Mouse (Mus musculus) cerebral cortex, adult 2 months (tissue): ENCODE results near the gene Prkca.

Experiments used
- WGBS: fragments of 180-500 bp; shearing (Covaris S2); methylation state at CpG from one replicate; pipeline ENCODE4 v1.1.7; 2018; 5-methylcytosine and 5-hydroxymethylcytosine counted together

Gene Prkca

DNA sequence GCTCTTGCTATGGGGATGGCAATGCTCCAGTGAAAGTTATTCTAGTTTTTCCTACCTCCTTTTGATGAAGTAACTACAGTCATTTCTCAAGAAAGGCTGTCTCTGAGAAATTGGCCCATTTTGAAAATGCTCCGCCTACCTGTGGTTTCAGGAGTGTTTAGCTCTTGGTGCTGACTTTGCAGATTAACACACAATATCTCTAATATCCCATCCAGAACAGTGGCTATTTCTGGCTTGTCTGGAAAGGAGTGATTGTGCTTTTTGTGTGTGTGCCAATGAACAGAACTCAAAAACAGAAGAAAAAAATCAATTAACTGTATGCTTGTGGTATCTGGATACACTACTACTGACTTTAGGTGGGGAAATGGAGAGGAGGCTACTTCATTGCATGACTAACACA, 395.8 kb downstream of the Prkca start:
- WGBS = 90% methylated on average over 1 of the region's 1 CpGs

DNA sequence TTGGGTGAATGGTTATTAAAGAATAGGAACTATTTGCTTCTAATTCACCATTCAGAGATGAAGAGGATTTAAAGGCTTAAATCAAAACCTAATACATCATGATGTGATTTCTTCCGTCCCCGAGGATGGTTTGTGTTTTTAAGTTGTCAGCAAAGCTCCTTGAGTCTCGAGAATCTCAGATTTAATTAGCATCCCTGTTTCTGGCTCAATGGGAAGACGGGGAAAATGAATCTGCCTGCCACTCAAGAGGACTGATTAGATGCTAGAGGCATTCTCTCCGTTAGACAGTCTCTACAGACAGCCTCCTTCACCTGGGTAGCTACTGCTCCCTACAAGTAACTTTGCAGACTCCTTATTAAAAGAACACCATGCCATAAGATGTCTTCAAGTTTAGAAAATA, 396.9 kb downstream of the Prkca start:
- WGBS = 70% methylated on average over 5 of the region's 5 CpGs

DNA sequence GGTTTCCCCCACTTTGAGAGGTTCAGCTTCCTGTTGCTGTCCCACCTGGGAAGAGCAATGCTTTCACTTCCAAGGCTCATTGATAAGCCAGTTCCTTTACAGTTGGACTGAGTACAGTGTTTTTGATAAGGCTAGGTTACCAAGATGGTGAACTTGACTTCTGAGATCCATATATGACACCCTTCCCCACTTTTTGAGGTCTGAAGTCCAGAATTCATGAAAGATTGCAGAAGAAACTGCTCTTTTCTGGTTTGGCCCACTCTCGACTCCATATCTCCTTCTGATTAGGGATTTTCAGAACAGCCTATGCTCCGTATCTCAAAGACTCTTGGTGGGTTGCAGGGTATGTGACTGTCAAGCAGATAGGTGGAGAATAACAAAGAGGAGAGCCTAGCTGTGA, 406.8 kb downstream of the Prkca start:
- 92% methylated on average over 2 of the region's 2 CpGs for WGBS

DNA sequence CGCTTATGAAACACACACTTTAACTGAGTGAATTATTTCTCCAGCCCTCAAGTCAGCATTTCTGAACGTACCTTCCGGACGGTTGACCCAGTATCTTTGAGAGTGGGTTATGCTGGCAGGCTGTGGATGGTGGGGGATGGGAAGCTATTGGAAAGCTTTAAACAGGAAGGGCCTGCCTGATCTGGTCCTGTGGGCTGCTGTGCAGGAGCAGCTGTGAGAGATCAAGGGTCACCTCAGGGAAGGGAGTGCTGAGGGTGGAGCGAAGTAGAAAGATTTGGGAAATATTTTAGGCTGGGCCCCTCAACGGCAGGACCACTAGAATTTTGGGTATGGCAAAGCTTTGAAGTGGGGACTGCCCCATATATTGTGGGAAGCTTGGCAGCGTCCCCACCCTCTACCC, 412.0 kb downstream of the Prkca start:
- 68% methylated on average over 7 of the region's 7 CpGs for WGBS

DNA sequence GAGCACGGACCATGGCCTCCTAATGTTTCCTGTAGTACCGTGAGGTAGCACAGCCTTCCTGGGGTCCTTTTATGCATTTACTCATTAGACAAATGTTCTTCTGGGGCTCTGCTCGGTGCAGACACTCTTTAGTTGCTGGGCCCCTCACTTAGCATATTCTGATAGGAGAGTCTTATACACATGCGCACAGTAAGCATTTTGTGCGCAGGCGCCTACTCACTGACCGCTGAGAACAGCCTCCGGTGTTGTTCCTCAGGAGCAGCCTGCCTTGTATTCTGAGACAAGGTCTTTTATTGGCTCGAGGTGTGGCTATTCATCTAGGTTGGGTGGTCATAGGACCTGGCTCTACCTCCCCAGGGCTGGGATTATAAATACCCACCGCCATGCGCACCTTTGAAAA, 412.4 kb downstream of the Prkca start:
- WGBS = 81% methylated on average over 11 of the region's 11 CpGs

DNA sequence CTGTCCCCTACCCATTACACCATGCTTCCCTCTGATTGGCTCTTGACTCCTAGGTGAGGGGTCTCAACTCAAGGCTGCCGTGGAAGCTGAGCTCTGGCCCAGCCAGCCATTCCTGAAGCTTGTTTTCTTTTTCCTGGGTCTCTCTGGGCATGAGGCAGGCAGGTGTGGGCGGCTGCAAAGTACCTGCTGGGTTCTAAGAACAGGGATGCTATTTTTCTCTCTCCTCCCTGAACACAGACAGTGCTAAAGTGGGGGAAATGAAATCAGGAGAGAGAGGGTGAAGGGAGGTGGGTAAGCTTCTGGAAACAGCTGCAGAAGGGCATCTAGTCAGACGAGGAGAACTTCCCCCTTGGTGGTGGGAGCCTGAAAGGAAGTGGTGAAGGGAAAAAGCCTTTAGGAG, 414.0 kb downstream of the Prkca start:
- WGBS = 44% methylated on average over 3 of the region's 3 CpGs

DNA sequence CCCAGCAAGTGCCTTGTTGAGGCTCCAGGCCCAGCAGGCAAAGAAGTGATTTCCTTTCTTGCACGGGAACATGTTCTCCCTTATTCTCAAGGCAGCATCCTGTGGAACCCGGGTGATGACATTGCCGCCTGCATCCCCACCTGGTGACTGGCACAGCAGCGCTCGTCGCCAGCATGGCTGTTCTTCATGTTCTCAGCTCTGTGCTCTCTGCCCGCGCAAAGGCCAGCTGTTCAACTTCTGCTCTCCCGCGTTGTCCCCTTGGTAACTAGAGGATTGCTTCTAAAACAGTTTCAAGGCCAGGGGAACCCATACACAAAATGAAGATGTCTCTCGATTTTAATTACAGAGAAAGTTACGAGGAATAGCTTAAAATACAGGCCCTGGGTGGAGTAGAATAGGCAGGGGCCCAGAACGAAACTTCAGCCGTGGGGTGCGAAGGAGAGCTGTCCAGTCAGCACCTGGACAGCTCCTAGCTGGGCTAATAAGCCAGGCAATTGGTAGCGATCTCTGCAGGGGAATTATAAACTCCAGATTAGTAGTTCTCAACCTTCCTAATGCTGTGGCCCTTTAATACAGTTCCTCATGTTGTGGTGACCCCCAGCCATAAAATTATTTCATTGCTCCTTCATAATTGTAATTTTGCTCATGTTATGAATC, 423.7 kb downstream of the Prkca start:
- 46% methylated on average over 16 of the region's 16 CpGs for WGBS

DNA sequence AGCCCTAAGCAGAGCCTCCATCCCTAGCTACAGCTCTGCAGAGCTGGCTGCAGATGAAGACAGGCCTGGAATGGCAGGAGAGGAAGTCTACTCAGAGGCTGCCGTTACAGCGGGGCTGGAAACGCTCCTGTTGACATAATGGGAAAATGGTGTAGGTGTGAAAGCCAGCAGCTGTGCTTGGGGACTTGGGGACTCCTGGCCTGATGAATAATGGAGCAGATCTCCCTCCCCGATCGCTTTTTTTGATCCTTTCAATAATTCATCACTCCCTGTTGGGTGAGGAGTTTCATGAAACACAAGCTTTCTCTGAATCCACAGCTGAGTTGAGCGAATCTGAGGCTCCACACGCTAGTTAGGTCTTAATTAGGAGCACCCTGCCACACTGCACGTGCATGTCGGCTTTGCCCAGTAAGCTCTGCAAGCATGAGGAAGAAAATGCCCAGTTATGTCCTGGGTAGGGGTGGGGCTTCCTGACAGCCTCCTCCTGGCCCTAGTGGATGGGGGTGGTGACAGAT, 425.9 kb downstream of the Prkca start:
- 27% methylated on average over 9 of the region's 9 CpGs for WGBS

DNA sequence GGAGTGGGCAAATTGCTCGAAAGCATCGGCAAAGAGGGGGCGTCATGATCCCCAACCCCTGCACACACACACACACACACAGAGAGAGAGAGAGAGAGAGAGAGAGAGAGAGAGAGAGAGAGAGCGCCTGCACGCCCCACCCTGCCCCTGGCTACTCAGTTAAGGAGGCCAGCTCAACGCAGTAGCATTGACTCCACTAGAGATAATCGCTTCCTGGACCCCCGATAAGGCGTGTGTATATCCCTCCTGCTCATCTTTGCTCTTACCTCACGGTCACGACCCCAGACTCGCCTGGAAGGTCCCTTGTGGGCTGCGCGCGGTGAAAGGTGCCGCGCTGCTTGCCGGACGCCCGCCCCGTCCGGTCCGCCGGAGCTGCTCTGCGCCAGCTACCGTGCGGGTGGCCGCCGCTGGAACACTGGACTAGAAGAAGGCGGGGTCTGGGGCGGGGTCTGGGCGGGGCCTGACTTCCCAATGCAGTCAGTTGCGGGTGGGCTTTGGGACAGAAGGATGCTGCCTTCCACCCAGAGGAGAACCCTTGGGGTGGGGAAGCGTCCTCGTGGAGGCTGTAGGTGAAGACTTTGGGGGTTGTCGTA, 429.0 kb downstream of the Prkca start, which contains the start of gene Cacng5:
Gene Cacng5, minus strand, starts transcription at position 422 of the 593 bp plus-strand sequence.
- WGBS = 6% methylated on average over 36 of the region's 36 CpGs

DNA sequence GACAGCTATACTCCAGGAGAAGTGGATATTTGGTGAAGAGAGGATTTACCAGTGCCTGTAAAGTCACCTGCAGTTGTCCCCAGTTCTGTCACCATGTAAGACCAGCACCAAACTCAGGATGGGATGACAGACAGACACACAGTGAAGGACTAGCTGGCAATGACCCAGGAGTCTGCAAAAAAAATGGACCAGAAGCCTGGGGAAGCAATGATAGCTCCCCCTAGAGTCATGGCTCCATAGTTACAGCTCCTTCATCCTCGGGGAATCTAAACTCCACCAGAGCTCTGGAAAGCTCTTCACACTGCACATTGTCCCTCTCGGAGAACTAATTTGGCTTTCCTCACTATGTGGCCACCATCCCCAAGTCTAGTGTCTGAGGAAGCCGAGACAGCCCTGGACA, 430.4 kb downstream of the Prkca start:
- WGBS = 65% methylated on average over 3 of the region's 3 CpGs

DNA sequence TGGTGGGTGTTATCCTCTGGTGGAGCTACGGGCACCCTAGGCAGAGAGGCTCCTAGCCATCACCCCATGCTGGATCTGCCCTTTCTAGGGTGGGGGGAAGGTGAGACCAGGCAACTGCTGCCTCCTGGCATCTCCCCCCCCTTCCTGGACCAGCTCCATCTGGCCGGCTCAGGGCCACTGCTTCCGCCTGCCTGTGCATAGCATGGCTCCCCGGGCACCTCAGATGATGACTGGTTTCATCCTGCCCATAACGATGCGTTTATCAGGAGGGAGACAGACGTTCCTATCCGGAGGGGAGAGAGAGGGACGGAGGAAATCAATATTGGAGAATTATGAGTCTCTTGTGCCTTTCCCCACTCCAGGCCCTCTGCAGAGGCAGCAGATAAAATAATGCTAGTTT, 438.4 kb downstream of the Prkca start:
- 77% methylated on average over 9 of the region's 9 CpGs for WGBS

DNA sequence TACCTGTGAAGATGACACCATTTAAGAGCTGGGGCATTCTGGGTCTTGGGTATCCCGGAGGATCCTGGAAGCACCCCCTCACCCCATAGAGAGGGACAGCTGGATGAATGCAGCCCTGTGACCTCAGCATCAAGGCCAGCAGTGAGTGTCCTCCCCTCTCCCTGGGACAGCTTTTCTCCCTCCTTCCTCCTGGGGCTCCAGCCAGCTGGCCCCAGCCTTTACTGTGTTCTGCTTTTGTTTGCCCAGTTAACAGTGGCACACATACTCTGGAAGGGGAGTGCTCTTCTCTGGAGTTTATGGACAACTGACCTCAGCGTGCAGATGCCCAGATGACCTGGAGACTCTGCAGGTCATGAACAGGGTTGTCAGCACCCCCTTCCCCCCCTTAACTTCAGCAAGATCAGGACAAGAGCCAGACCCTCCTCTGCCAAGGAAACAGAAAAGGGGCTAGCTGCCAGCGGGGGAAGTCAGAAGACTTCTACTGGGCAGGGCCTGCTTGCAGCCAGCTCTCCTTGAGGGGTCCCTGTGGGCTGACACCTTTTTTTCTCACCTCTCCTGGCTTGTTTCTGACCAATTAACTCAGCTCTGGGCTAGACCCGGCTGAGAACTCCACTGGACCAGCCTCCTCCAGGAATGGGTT, 439.6 kb downstream of the Prkca start:
- WGBS = 52% methylated on average over 4 of the region's 4 CpGs

DNA sequence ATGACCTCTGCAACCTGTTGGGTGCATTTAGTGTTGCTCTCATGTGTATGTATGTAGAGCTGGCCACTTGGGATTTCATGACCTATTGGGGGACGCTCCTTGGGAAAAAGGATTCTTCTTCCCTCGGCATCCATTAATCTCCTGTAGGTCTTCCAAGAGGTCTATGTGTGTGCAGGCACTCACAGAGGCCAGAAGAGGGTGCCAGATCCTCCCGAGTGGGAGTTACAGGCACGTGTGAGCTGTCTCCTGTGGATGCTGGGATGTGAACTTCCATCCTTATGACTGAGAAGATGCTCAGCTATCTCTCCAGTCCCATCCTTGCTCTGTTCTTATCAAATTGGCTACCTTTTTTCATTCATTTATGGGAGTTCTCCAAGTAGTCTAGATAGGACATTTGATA, 443.3 kb downstream of the Prkca start:
- WGBS = 39% methylated on average over 4 of the region's 4 CpGs

DNA sequence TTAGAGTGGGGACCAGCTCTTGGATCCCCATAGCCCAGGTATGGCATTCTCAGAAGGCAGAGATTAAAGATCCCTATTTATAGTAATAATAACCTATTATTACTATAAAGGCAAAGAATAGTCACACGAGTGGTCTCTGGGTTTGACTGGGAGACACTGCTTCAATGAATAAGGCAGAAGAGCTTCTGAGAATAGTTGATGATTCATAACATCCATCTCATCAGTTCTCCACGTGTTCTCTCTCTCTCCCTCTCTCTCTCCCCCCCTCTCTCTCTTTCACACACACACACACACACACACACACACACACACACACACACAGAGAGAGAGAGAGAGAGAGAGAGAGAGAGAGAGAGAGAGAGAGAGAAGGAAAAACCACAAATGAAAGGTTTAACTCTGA, 445.0 kb downstream of the Prkca start:
- 28% methylated on average over 2 of the region's 2 CpGs for WGBS

DNA sequence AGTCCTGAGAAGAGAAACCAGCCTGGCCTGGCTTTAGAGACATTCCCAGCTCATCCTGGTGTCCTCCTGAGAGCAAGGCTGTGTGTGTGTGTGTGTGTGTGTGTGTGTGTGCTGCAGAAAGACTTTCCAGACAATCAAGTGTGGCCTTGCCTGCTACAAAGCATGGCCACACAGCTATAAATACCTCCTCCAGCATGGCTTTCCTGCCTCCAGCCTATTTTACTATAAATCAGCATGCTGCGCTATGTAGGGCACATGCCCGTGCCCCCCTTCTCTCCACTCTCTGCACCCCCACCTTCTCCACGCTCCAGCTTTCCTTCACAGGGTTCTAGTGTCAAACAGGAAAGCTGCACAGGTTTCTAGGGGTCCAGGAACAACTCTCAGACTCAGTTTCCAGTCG, 448.1 kb downstream of the Prkca start:
- WGBS = 58% methylated on average over 4 of the region's 4 CpGs

DNA sequence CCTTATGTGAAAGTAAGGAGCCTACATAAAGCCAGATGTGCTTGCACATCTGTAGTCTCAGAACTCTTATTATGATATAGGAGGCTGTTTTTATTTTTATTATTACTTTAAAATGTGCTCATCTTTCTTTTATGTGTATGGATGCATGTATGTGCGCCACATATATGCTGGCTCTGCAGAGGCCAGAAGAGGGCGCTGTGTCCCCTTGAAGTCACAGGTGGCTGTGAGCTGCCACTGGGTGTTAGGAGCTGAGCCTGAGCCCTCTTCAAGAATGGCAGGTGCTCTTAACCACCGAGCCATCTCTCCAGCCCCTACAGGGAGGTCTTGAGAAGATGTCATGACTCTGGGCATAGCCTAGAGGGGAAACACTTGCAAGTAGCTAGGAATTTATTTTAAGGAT, 452.4 kb downstream of the Prkca start:
- 84% methylated on average over 3 of the region's 3 CpGs for WGBS

DNA sequence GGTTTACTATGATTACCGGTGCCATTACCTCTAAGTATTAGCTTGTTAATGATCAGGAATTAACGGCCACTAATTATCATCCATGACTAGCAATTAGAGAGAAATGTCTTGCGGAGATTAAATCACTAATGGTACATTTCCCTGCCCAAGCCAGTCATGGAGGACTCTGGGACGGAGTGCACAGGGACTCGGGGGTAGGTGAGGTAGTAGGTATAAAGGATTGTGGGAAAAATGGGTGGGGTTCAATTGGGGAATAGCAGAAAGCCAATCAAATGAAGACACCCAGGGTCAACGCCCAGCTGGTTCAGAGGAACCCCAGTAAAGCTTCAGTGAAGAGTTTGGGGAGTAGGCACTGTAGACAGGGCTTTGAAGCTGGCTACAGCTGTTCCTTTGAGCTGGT, 456.4 kb downstream of the Prkca start:
- 76% methylated on average over 6 of the region's 6 CpGs for WGBS
